Mouse (Mus musculus) embryo, embryonic 11.5 days (tissue): ENCODE measurements around the gene Smoc2.

Experiments
- DNase-seq: peaks from one replicate; pipeline ENCODE4 v3.0.0-alpha.2; 2012; ENCODE audit warnings: low read depth, low spot score

Gene Smoc2

GRCm38 (mm10) chr17:14279177-14279965 lies at the start of gene Smoc2:
Gene Smoc2, plus strand, starts transcription at chr17:14279506.
- no peak for DNase-seq

GRCm38 (mm10) chr17:14230698-14231430 lies 48.4 kb upstream of the Smoc2 start:
- DNase-seq = peak; percentile 54

GRCm38 (mm10) chr17:14232629-14233028 lies 46.7 kb upstream of the Smoc2 start:
- DNase-seq = peak; percentile 78

- no peak for DNase-seq
Observed at GRCm38 (mm10) chr17:14233658-14234057, 45.6 kb upstream of the Smoc2 start.

GRCm38 (mm10) chr17:14234774-14235389 lies 44.4 kb upstream of the Smoc2 start:
- no peak for DNase-seq

- no peak for DNase-seq
Observed at GRCm38 (mm10) chr17:14237134-14237533, 42.2 kb upstream of the Smoc2 start.

GRCm38 (mm10) chr17:14239960-14240359 lies 39.3 kb upstream of the Smoc2 start:
- no peak for DNase-seq

GRCm38 (mm10) chr17:14242634-14243033 lies 36.7 kb upstream of the Smoc2 start:
- DNase-seq = no peak

- no peak for DNase-seq
Observed at GRCm38 (mm10) chr17:14244195-14244965, 34.9 kb upstream of the Smoc2 start.

- no peak for DNase-seq
Observed at GRCm38 (mm10) chr17:14246266-14246665, 33.0 kb upstream of the Smoc2 start.

- no peak for DNase-seq
Observed at GRCm38 (mm10) chr17:14247931-14248330, 31.4 kb upstream of the Smoc2 start.

GRCm38 (mm10) chr17:14249595-14249994 lies 29.7 kb upstream of the Smoc2 start:
- no peak for DNase-seq

- no peak for DNase-seq
Observed at GRCm38 (mm10) chr17:14250401-14250800, 28.9 kb upstream of the Smoc2 start.

- DNase-seq = no peak
Observed at GRCm38 (mm10) chr17:14252456-14252855, 26.9 kb upstream of the Smoc2 start.

GRCm38 (mm10) chr17:14254616-14255015 lies 24.7 kb upstream of the Smoc2 start:
- no peak for DNase-seq

- DNase-seq = no peak
Observed at GRCm38 (mm10) chr17:14257799-14258520, 21.3 kb upstream of the Smoc2 start.

GRCm38 (mm10) chr17:14258906-14259305 lies 20.4 kb upstream of the Smoc2 start:
- DNase-seq = no peak

GRCm38 (mm10) chr17:14260966-14261365 lies 18.3 kb upstream of the Smoc2 start:
- no peak for DNase-seq

- no peak for DNase-seq
Observed at GRCm38 (mm10) chr17:14262217-14262616, 17.1 kb upstream of the Smoc2 start.

- DNase-seq = no peak
Observed at GRCm38 (mm10) chr17:14268001-14268400, 11.3 kb upstream of the Smoc2 start.

GRCm38 (mm10) chr17:14273386-14273785 lies 5.9 kb upstream of the Smoc2 start:
- no peak for DNase-seq
